Mouse (Mus musculus) forebrain, embryonic 15.5 days (tissue): ENCODE results near the gene Dnajc17. TPM values are rescaled to one million over a fixed set of nuclear protein-coding genes. Genes with fewer than 3 reads are reported as not detected.
A peak's percentile ranks its signal among the peaks of the same experiment; 100 is the strongest.

Source experiments
- ATAC-seq: fragments of 200-750 bp; cut with Nextera tagmentation; replicated peaks from 2 replicates; pipeline ENCODE4 v1.8.0; 2017; ENCODE audit warnings: mild to moderate bottlenecking, moderate TSS enrichment, moderate library complexity
- H3K27ac ChIP-seq: fragments of 300-500 bp; sonication (generic); replicated peaks from 2 replicates; pipeline ENCODE4 v1.5.1; 2015; ENCODE audit warnings: mild to moderate bottlenecking, inconsistent platforms
- H3K27me3 ChIP-seq: fragments of 300-500 bp; sonication (generic); 2 replicates; pipeline ENCODE4 v1.6.1; 2015; ENCODE audit warnings: inconsistent platforms
- H3K36me3 ChIP-seq: fragments of 300-500 bp; sonication (generic); 2 replicates; pipeline ENCODE4 v1.6.1; 2015; ENCODE audit warnings: mild to moderate bottlenecking, inconsistent platforms
- H3K4me1 ChIP-seq: fragments of 300-500 bp; sonication (generic); 2 replicates; pipeline ENCODE4 v1.6.1; 2015; ENCODE audit warnings: inconsistent platforms
- H3K4me2 ChIP-seq: fragments of 300-500 bp; sonication (generic); replicated peaks from 2 replicates; pipeline ENCODE4 v1.6.1; 2015; ENCODE audit warnings: mild to moderate bottlenecking, inconsistent platforms
- H3K4me3 ChIP-seq: fragments of 300-500 bp; sonication (generic); 2 replicates; pipeline ENCODE4 v1.5.1; 2015; ENCODE audit warnings: mild to moderate bottlenecking, inconsistent platforms
- H3K9ac ChIP-seq: fragments of 300-500 bp; sonication (generic); replicated peaks from 2 replicates; pipeline ENCODE4 v1.6.1; 2015; ENCODE audit warnings: mild to moderate bottlenecking, inconsistent platforms
- H3K9me3 ChIP-seq: fragments of 300-500 bp; sonication (generic); 2 replicates; pipeline ENCODE4 v1.6.1; 2016; ENCODE audit warnings: inconsistent platforms
- WGBS: fragments of 180-500 bp; shearing (Covaris S2); methylation state at CpG from one replicate; pipeline ENCODE4 v1.1.7; 2015; ENCODE audit warnings: mixed read lengths; 5-methylcytosine and 5-hydroxymethylcytosine counted together
- polyA plus RNA-seq: library from polyadenylated mRNA; unstranded; fragments of >200 nt; fragmentation: Nextera tagmentation; extraction: Ambion mirVana; gene quantifications from 2 replicates; pipeline ENCODE4 v1.2.1, GENCODE M21; 2015

The Dnajc17 gene
- 26.7 and 30.9 TPM in 2 replicates for polyA plus RNA-seq

DNA sequence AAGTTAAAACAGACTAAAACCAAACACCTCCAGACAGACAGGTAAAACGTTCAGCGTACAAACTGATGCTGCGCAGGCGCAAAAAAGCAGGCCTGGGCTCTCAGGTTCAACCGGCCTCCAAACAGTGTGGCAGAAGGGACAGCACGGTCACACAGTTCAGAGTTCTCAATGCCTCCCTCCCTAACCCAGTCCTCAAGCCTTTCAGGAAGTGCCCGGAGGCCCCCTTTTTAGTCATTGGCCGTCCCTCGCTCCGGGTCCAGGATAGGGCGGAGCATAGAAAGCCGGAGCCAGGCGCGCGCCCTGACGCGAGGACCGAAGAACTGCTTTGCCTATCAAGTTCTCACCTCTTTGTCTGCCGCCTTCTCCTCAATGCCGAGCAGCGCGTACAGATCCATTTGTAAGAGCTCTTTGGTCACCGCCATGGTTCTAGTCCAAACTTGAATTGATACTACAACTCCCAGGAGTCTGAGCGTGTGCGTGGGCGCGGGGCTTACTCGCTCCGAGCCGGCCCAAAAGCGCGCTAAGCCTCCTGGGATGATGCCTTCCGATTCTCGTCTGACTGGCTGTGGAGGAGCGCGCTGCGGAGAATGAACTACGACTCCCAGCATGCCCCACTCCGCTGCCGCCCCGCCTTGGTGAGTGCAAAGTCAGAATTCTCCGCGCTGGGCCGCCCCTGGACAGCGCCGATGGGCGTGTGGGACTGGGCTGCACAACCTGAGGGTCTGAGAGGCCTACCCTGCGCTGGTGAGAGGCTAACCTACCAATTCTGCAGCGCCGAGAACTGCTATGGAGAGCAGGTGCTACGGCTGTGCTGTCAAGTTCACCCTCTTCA, at the start of gene Dnajc17, which contains the start of gene Zfyve19:
Gene Dnajc17, minus strand, starts transcription at position 452 of the 832 bp plus-strand sequence.
Gene Zfyve19, plus strand, starts transcription at position 274 of the 832 bp plus-strand sequence.
- H3K4me2 ChIP-seq: peak within 1 kb of the TSS; percentile 65
- peaks cover 22% of the 10 kb centered on the region for H3K4me1 ChIP-seq
- H3K4me3 ChIP-seq: peak within 1 kb of the TSS; percentile 86
- H3K9me3 ChIP-seq: no peaks in the 10 kb centered on the region
- peak within 1 kb of the TSS; percentile 83 for H3K9ac ChIP-seq
- WGBS: under 1% methylated on average over 51 of the region's 51 CpGs
- H3K36me3 ChIP-seq: peaks cover 29% of the 10 kb centered on the region
- H3K27me3 ChIP-seq: no peaks in the 10 kb centered on the region
- peak within 1 kb of the TSS; percentile 91 for H3K27ac ChIP-seq
- peak; percentile 98 for ATAC-seq

GRCm38 (mm10) chr2:119254976-119255375, 46.4 kb upstream of the Dnajc17 start:
- no peaks in the 10 kb centered on the region for H3K9me3 ChIP-seq
- H3K4me1 ChIP-seq: no peaks in the 10 kb centered on the region
- no peak overlapping the region for H3K4me3 ChIP-seq
- WGBS: 5% methylated on average over 7 of the region's 7 CpGs
- H3K27me3 ChIP-seq: peaks cover 8% of the 10 kb centered on the region
- no peak overlapping the region for H3K9ac ChIP-seq
- no peak for ATAC-seq
- no peak overlapping the region for H3K4me2 ChIP-seq
- H3K27ac ChIP-seq: no peak overlapping the region
- H3K36me3 ChIP-seq: no peaks in the 10 kb centered on the region

DNA sequence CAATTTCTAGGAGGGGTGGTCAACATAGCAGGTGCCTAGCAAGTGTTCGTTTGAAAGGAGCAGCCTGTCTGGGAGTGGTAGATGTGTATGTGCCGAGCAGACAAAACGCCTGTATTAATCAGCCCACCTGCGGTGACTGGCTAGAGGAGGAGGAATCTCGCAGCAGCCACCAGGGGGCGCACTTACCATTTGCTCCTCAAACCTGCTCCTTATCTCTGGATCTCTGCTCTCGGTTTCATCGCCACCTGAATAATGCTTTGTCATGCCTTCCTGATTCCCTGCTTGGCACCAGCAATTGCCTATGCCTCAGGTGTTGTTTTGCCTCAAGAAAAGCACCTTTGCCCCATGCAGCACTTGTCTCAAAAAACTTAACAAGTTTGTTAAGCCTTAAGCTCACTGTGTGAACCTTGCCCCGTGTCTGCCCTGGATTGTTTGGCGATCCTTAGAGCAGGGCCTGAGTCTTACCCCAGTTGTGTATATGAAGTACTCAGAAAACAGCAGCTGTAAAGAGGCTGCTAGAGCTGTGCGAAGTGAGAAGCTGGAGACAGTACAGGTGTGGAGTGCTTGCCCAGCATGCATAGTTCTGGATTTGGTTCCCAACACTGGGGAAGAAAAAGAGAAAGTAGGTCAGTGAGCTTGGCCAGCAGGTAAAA, 42.4 kb upstream of the Dnajc17 start:
- no peak overlapping the region for H3K9ac ChIP-seq
- no peak overlapping the region for H3K4me2 ChIP-seq
- H3K36me3 ChIP-seq: no peaks in the 10 kb centered on the region
- ATAC-seq: peak; percentile 71; the same call in 1 of the 2 replicates
- H3K9me3 ChIP-seq: no peaks in the 10 kb centered on the region
- H3K4me3 ChIP-seq: no peak overlapping the region
- 18% methylated on average over 11 of the region's 11 CpGs for WGBS
- H3K27ac ChIP-seq: no peak overlapping the region
- peaks cover 10% of the 10 kb centered on the region for H3K27me3 ChIP-seq
- no peaks in the 10 kb centered on the region for H3K4me1 ChIP-seq

GRCm38 (mm10) chr2:119250377-119250776, 41.8 kb upstream of the Dnajc17 start:
- H3K9me3 ChIP-seq: no peaks in the 10 kb centered on the region
- no peak overlapping the region for H3K9ac ChIP-seq
- no peaks in the 10 kb centered on the region for H3K4me1 ChIP-seq
- no peak overlapping the region for H3K4me3 ChIP-seq
- no peak overlapping the region for H3K27ac ChIP-seq
- WGBS: 64% methylated on average over 5 of the region's 5 CpGs
- H3K4me2 ChIP-seq: no peak overlapping the region
- ATAC-seq: 0 out of 2 replicates have a peak, but pooled peaks have one; percentile 13
- no peaks in the 10 kb centered on the region for H3K36me3 ChIP-seq
- peaks cover 7% of the 10 kb centered on the region for H3K27me3 ChIP-seq

DNA sequence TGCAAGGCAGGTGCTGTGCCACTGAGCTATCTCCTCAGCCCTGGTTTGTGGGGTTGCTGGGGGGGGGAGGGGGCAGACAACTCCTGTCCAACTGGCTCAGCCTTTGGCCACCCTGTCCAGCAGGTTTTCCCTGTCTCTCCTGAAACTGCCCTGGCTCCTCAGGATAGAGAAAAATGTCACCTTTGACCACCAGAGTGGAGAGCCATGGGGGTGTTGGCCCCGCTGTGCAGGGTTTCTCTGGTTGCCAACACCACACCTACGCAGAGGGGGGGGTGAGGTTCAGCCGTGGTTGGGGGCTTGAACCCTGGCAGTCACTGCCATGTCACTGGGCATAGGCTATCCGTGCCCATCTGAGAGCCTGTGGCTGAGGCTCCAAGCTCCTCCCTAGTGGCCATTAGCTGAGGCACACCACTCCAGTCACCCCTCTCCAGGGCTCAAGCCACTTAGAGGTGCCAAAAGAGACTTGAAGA, 41.0 kb upstream of the Dnajc17 start:
- WGBS: 73% methylated on average over 4 of the region's 4 CpGs
- no peak overlapping the region for H3K9ac ChIP-seq
- H3K9me3 ChIP-seq: no peaks in the 10 kb centered on the region
- H3K4me1 ChIP-seq: no peaks in the 10 kb centered on the region
- H3K27ac ChIP-seq: no peak overlapping the region
- H3K4me2 ChIP-seq: no peak overlapping the region
- no peak overlapping the region for H3K4me3 ChIP-seq
- no peak for ATAC-seq
- H3K27me3 ChIP-seq: peaks cover 6% of the 10 kb centered on the region; the same call in 1 of the 2 replicates
- no peaks in the 10 kb centered on the region for H3K36me3 ChIP-seq

DNA sequence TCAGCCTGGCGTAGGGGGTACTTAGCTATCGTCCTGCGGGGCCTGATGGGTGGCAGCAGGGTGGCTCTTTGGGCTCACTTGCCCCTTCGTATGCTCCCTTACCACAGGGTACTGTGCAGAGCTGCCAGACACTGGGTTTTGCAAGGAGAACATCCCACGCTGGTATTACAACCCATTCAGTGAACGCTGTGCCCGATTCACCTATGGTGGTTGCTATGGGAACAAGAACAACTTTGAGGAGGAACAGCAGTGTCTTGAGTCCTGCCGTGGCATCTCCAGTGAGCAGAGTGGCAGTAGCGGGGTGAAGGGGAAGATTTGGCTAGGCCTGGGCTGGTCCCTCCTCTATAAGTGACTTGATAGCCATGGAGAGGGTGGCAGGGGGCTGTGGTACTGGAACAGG, 39.3 kb upstream of the Dnajc17 start:
- no peak overlapping the region for H3K4me3 ChIP-seq
- no peaks in the 10 kb centered on the region for H3K4me1 ChIP-seq
- H3K27me3 ChIP-seq: 0 out of 2 replicates have a peak, but pooled peaks cover 3% of the 10 kb centered on the region
- no peak for ATAC-seq
- H3K9me3 ChIP-seq: no peaks in the 10 kb centered on the region
- H3K27ac ChIP-seq: no peak overlapping the region
- H3K36me3 ChIP-seq: no peaks in the 10 kb centered on the region
- no peak overlapping the region for H3K9ac ChIP-seq
- WGBS: 79% methylated on average over 9 of the region's 9 CpGs
- no peak overlapping the region for H3K4me2 ChIP-seq

GRCm38 (mm10) chr2:119245246-119245645, 36.7 kb upstream of the Dnajc17 start:
- Histone ChIP-seq H3K4me2 (no peak overlapping the region), H3K4me1 (no peaks in the 10 kb centered on the region), H3K4me3 (no peak overlapping the region), H3K9me3 (no peaks in the 10 kb centered on the region), H3K27ac (no peak overlapping the region), H3K27me3 (0 out of 2 replicates have a peak, but pooled peaks cover 3% of the 10 kb centered on the region), H3K9ac (no peak overlapping the region), H3K36me3 (no peaks in the 10 kb centered on the region)
- WGBS: 81% methylated on average over 7 of the region's 7 CpGs
- no peak for ATAC-seq

GRCm38 (mm10) chr2:119242548-119242947, 34.0 kb upstream of the Dnajc17 start:
- Histone ChIP-seq H3K27me3 (peaks cover 27% of the 10 kb centered on the region), H3K27ac (no peak overlapping the region), H3K4me2 (no peak overlapping the region), H3K36me3 (no peaks in the 10 kb centered on the region), H3K9ac (no peak overlapping the region), H3K4me3 (no peak overlapping the region), H3K9me3 (no peaks in the 10 kb centered on the region), H3K4me1 (peaks cover 5% of the 10 kb centered on the region; the same call in 1 of the 2 replicates)
- no peak for ATAC-seq
- WGBS: 85% methylated on average over 9 of the region's 9 CpGs

GRCm38 (mm10) chr2:119240819-119241186, 32.2 kb upstream of the Dnajc17 start:
- H3K27ac ChIP-seq: no peak overlapping the region
- H3K9ac ChIP-seq: no peak overlapping the region
- H3K4me2 ChIP-seq: no peak overlapping the region
- peaks cover 44% of the 10 kb centered on the region for H3K27me3 ChIP-seq
- no peaks in the 10 kb centered on the region for H3K36me3 ChIP-seq
- ATAC-seq: no peak
- no peak overlapping the region for H3K4me3 ChIP-seq
- WGBS: 90% methylated on average over 4 of the region's 4 CpGs
- H3K9me3 ChIP-seq: no peaks in the 10 kb centered on the region
- H3K4me1 ChIP-seq: peaks cover 14% of the 10 kb centered on the region

GRCm38 (mm10) chr2:119240075-119240818, 31.7 kb upstream of the Dnajc17 start:
- 72% methylated on average over 4 of the region's 4 CpGs for WGBS
- Histone ChIP-seq H3K36me3 (no peaks in the 10 kb centered on the region), H3K4me3 (no peak overlapping the region), H3K9me3 (no peaks in the 10 kb centered on the region), H3K27ac (no peak overlapping the region), H3K4me2 (no peak overlapping the region), H3K27me3 (peaks cover 50% of the 10 kb centered on the region), H3K9ac (no peak overlapping the region), H3K4me1 (peaks cover 14% of the 10 kb centered on the region)
- no peak for ATAC-seq

DNA sequence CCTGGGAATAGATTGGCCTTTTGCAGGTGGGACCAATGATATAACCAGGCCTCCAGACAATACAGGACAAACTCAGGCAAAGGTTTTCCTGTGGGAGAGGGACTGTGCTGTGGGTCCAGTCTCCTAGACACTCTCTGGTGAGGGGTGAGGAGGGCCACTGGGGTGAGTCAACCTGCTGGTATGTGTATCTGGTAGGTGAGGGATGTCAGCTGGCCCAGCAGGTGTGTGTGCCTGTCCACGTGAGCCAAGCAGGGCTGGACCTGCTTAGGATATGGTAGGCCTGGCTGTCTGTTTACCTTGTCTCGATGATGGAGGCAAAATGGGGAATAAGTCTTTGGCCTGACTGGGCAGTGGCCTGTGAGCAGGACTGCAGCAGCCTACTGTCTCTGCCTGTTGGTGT, 30.1 kb upstream of the Dnajc17 start:
- H3K9me3 ChIP-seq: no peaks in the 10 kb centered on the region
- H3K4me2 ChIP-seq: no peak overlapping the region
- no peaks in the 10 kb centered on the region for H3K36me3 ChIP-seq
- H3K4me3 ChIP-seq: no peak overlapping the region
- H3K27me3 ChIP-seq: peaks cover 57% of the 10 kb centered on the region
- 66% methylated on average over 2 of the region's 2 CpGs for whole genome bisulfite sequencing
- no peak overlapping the region for H3K27ac ChIP-seq
- H3K4me1 ChIP-seq: peaks cover 14% of the 10 kb centered on the region
- no peak for ATAC-seq
- no peak overlapping the region for H3K9ac ChIP-seq

GRCm38 (mm10) chr2:119237871-119238220, 29.3 kb upstream of the Dnajc17 start:
- H3K4me1 ChIP-seq: peaks cover 14% of the 10 kb centered on the region
- H3K27me3 ChIP-seq: peaks cover 57% of the 10 kb centered on the region
- H3K27ac ChIP-seq: no peak overlapping the region
- H3K4me2 ChIP-seq: peak overlapping the region; percentile 57
- H3K9me3 ChIP-seq: no peaks in the 10 kb centered on the region
- peak overlapping the region; percentile 36 for H3K4me3 ChIP-seq
- no peak for ATAC-seq
- H3K9ac ChIP-seq: no peak overlapping the region
- no peaks in the 10 kb centered on the region for H3K36me3 ChIP-seq
- WGBS: 1% methylated on average over 31 of the region's 31 CpGs
